Mouse (Mus musculus): ENCODE data around the gene D030056L22Rik.

The D030056L22Rik gene

DNA sequence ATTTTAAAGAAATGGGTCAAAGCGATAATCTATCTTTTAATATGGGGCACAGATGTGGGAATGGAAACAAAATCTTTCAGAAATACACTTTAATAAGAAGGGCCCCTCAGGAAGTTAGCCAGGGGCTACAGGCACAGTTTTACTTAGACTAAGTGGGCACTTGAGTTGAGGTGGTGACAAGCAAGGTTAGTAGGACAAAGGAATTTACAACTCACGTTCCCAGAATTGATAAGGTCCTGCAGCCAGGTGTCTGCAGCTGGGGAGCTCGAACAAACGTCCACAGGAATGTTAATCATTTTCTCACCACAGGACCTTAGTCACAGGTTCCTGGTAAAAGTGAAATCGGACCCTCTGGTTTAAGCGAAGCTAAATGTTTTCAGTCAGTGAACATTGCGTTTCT lies 18.1 kb downstream of the D030056L22Rik start:
- no peak for DNase-seq (ENCODE audit: low read depth, low spot score)

DNA sequence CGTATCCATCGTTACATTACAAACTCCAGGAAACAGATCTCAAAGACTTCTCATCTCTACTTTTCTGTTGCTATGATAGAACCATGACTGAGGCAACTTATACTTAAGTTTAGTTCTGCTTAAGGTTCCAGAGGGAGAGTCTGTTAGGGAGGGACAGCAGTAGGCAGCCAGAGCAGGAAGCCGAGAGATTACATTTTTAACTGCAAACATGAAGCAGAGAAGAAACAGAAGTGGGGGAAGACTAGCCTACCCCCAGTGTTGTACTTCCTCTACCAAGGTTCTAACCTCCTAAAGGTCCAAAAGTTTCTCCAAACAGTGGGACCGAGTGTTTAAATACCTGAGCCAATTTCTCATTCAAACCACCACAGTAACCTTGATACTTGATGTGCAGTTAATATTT lies 22.9 kb downstream of the D030056L22Rik start:
- DNase-seq (ENCODE audit: low read depth, low spot score), result no peak

DNA sequence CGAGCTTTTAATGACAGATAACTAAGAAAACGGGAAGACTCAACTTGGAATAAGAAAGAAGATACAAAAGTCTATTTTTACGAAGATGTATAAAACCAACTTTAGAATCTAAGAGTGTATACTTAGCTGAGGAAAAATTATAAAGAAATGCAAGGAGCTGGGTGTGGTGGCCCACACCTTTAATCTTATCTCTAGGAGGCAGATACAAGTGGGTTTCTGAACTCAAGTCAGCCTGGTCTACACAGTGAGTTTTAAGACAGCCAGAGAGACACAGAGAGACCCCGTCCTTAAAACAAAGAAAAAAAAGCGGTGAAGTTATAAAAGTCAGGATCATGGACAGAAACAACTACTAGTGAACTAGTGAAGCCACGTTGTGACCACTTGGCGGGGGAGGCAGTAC lies 26.2 kb downstream of the D030056L22Rik start:
- DNase-seq (ENCODE audit: low read depth, low spot score), result no peak

DNA sequence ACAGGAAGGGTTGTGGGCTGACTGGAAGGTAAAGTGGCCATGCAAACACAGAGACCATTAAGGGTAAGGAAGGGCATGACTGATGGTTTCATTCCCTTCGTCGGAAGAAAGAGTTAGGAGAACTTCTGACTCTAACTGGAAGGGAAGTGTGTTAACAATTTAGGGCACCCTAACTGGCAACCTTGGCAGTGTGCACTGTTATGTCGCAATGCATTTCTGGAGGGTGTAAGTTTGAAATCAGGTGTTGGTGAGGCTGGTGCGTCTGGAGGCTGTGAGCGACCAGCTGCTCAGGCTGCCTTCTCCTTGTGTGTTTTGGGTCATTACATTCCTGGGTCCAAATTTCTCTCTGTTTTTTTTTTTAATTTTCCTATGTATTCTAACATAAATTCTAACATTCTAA lies 31.0 kb downstream of the D030056L22Rik start:
- DNase-seq (ENCODE audit: low read depth, low spot score), result no peak

DNA sequence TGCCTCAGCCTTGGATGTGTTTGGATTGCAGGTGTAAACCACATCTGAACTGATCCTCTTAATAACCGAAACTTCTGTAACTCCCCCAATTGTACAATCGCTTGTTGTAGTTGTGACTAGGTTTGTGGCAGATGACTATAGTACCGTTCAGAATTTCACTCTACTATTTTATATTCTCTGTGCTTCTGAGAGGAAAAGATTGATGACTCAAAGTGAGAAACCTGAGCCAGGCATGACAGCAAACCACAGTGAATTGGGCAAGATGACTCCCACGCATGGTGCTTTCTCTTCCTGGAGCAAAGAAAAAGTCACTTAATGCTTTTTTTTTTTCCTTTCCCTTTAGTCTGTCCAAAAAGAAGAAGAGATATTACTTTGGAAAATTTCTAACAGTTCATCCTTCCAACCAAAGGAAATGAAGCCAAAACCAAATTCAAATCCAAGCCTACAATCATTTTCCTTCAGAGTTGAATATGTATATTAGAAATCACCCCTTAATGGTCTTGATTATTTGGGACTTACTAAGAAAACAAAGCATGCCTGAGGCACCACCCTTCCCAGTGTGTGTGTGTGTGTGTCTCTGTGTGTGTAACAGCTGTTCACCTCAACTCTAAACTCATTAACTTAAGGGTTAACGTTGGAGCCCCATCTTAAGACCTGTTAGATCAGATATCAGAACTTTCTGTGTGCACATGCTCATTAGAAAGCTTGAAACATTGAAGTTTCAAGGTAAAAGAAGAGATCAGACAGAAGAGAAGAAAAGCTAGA lies 33.8 kb downstream of the D030056L22Rik start:
- no peak for DNase-seq (ENCODE audit: low read depth, low spot score)

DNA sequence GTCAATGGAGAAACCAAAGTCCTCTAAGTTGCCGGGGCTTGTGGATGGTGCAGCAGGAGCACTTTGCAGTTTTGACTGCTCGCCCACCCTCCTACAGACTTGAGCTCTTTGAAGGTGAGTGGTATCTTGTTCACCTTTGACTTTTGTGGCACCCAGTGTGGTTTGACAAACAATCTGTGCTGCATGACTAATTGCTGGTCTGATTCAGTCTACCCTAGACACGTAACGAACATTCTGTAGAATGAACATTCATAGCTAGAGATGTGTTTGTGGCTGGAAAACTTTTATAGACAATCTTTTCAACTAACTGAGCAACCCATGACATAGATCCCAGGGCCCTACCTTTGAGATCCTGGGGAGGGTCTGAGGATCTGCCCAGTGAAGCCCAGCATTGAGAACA lies 34.4 kb downstream of the D030056L22Rik start:
- DNase-seq (ENCODE audit: low read depth, low spot score), result no peak

DNA sequence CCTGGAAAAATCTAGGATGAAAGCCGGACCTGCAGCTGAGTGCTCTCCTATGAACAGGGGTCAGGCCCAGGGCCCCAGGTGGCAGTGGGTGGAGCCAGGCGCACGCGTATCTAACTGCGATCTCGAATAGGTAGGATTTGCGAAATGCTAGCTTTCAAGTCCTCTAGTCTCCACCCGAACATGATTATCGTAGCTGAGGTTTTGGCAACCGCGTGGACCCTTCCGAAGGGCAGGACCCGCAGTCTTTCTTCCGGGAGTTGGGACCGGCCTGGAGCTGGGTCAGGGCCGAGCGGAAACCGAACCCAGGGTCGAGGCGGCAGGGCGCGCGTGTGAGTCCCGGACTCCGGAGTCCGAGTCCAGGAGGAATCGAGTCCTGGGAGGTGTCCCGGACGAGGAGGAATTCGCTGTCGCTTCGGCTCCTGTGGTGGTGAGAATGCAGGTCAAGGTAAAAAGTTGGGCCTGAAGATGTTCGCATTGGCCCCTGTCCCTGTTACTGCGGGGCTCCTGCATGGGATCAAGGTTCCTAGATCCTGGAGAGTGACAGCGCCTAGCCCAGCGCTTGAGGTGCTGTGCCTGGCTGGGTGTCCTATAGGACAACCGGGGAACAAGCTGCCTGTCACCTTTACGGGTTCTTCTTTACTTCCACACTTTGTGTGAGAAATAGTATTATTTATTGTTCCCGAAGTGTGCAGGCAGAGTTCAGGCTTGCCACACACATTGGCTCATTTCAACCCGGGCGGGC lies 36.8 kb downstream of the D030056L22Rik start, which contains the start of gene Trpm6:
Gene Trpm6 (plus strand): TSS at position 386 of the 742 bp plus-strand sequence.
- DNase-seq (ENCODE audit: low read depth, low spot score), result no peak

DNA sequence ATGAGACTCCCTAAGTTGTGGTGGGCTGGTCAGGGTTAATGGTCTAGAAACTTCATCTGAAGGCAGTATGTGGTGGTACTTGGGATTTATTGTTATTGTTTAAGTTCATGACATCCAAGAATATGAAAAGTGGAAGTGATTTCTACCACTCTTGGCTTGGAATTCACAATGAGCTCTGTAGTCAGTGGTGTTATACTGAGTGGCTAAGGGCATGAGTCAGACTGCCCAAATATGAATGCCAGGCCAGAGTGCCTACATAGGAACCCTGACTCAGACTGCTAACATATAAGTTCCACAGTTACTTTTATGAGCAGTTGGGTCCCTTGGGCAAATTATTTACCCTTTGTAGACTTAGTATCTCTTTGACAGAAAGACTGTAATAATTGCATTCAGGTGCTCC lies 44.2 kb downstream of the D030056L22Rik start:
- DNase-seq (ENCODE audit: low read depth, low spot score), result no peak

DNA sequence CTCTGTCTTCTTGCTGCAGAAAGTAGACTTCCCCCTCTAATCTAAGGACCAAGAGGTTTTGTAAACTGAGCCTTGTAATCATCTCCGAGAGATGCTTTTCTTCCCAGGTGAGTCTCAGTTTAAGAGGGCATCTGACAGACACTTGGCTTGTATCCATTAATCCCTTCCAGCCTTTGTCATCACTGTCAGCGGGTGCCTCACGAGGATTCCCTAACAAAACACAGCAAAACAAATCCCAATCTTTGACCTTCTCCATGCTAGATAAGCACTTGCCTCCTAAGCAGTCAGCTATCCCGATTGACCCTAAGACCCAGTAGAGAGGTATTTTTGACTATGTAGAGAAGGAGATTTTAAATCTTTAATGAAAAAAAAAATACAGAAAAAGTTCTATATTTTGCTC lies 44.7 kb downstream of the D030056L22Rik start:
- no peak for DNase-seq (ENCODE audit: low read depth, low spot score)

DNA sequence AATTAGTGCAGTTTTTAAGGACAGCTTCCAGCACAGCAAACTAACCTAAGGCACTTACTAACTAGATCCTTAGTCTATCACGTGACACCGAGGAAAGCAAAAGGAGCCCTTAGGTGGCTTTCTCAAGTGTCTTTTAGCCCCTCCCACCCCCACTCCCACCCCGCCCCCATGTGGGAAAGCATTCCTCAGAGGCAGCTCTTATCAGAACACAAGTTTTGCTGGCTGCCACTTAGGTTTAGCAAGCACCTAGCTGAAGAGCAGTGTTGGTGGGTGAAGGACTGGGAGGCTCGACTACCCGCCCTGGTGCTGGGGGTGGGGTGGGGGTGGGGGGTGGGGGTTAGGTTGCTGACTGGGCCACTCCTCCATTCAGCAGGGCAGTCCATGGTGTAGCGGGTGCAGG lies 45.3 kb downstream of the D030056L22Rik start:
- no peak for DNase-seq (ENCODE audit: low read depth, low spot score)

DNA sequence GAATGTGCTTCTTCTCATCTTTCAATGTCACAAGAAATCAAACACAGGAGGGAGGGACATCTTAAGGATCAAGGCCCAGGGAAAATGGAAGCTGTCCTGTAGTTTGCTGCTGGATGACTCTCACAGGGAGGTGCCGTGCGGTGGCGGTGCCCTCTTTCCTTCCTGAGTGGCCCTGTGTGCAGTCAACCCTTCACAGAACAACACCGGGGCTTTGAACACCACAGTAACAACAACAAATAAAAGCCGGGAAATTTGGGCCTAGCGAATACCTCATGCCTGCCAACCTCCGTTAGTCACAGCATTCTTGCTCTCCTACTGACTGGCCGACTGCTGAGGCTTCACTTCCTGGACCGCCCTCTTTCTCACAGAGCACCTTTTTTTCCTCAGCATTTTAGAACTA lies 45.9 kb downstream of the D030056L22Rik start:
- no peak for DNase-seq (ENCODE audit: low read depth, low spot score)

DNA sequence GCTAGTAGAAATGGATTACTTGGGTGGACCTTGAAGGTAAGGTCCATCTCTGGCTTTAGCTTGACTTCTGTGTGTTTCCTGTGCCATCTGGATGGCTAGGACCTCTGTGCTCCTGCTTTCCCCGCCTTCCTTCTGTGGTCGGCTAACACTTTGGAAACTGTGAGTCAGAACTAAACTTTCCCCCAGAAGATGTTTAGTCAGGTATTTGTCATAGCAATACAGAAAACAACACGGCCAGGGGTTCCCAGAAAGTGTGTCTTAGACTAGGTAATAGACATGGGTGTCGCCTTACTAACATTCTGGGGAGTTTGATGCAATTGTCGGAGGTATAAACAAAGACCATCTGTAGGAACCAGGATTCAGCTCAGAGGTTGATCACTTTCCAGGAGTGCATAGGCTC lies 53.4 kb downstream of the D030056L22Rik start:
- no peak for DNase-seq (ENCODE audit: low read depth, low spot score)
